Mouse (Mus musculus) CH12.LX (cell line): Measurements from ENCODE around the gene Magea4. TPM values are rescaled to one million over a fixed set of nuclear protein-coding genes. Genes with fewer than 3 reads are reported as not detected.

Experiments used
- DNase-seq: peaks from one replicate; pipeline ENCODE4 v3.0.0-alpha.2; 2013; ENCODE audit errors: extremely low read depth
- H3K27ac ChIP-seq: 2 replicates; pipeline ENCODE4 v1.5.1; 2012; ENCODE audit warnings: low read depth, mild to moderate bottlenecking, control low read depth, moderate library complexity; ENCODE audit not compliant: insufficient read depth
- H3K27me3 ChIP-seq: replicated peaks from 2 replicates; pipeline ENCODE3; 2012; ENCODE audit warnings: inconsistent platforms
- H3K36me3 ChIP-seq, 2 experiments: replicated peaks in 1 of 2; 2 replicates each; pipeline versions ENCODE3 to v1.6.1; 2012; ENCODE audit warnings: inconsistent platforms in 1 of 2, low read length in 1 of 2, mild to moderate bottlenecking in 1 of 2, mixed read lengths in 1 of 2, moderate library complexity in 1 of 2; ENCODE audit not compliant: control insufficient read depth in 1 of 2, insufficient read depth in 1 of 2
- H3K4me1 ChIP-seq, 2 experiments: 2 replicates each; pipeline ENCODE4 v1.6.1; 2012; ENCODE audit warnings: inconsistent platforms in 1 of 2, moderate library complexity in 1 of 2; ENCODE audit not compliant: insufficient read depth in 2 of 2, control insufficient read depth in 1 of 2
- H3K4me2 ChIP-seq: 2 replicates; pipeline ENCODE4 v1.6.1; 2012; ENCODE audit warnings: low read depth, mild to moderate bottlenecking, control low read depth; ENCODE audit not compliant: poor library complexity, insufficient read depth, severe bottlenecking
- H3K4me3 ChIP-seq, 3 experiments: fragments of 150-350 bp in 1 of 3; sonication (generic) in 1 of 3; replicated peaks in 1 of 3; 2 replicates each; pipeline versions ENCODE3 to v1.5.1; 2011 to 2012; ENCODE audit warnings: low read depth in 2 of 3, low read length in 2 of 3, mild to moderate bottlenecking in 2 of 3, moderate library complexity in 2 of 3, control low read depth in 1 of 3, improper control_type of control experiment in 1 of 3, inconsistent platforms in 1 of 3, mixed read lengths in 1 of 3; ENCODE audit not compliant: poor library complexity in 1 of 3
- H3K79me2 ChIP-seq: replicated peaks from 2 replicates; pipeline ENCODE4 v1.6.1; 2012; ENCODE audit warnings: mild to moderate bottlenecking, moderate library complexity; ENCODE audit not compliant: control insufficient read depth, poor library complexity, insufficient read depth, severe bottlenecking; ENCODE audit errors: extremely low read depth
- H3K9ac ChIP-seq: 2 replicates; pipeline ENCODE4 v1.6.1; 2012; ENCODE audit warnings: low read depth, mild to moderate bottlenecking, control low read depth, moderate library complexity; ENCODE audit not compliant: insufficient read depth
- H3K9me3 ChIP-seq: replicated peaks from 2 replicates; pipeline ENCODE3; 2012; ENCODE audit warnings: low read length, inconsistent platforms, mixed read lengths
- E2F4 ChIP-seq: IDR thresholded peaks from 2 replicates; pipeline ENCODE4 v1.6.1; 2011; ENCODE audit warnings: low read depth, low read length, improper control_type of control experiment; ENCODE audit not compliant: insufficient replicate concordance
- ELF1 ChIP-seq: IDR thresholded peaks from 2 replicates; pipeline ENCODE4 v1.6.1; 2014; ENCODE audit warnings: low read depth, mild to moderate bottlenecking, inconsistent platforms, low read length, improper control_type of control experiment
- ETS1 ChIP-seq: conservative IDR thresholded peaks from 2 replicates; pipeline ENCODE4 v1.6.1; 2012; ENCODE audit warnings: low read depth, mild to moderate bottlenecking, inconsistent platforms, low read length, improper control_type of control experiment, moderate library complexity
- HCFC1 ChIP-seq: IDR thresholded peaks from 2 replicates; pipeline ENCODE4 v1.6.1; 2012; ENCODE audit warnings: low read depth, mild to moderate bottlenecking, inconsistent platforms, low read length, improper control_type of control experiment
- JUND ChIP-seq: conservative IDR thresholded peaks from 2 replicates; pipeline ENCODE4 v1.6.1; 2011; ENCODE audit warnings: low read depth, low read length, improper control_type of control experiment
- KAT2A ChIP-seq: IDR thresholded peaks from 2 replicates; pipeline ENCODE4 v1.6.1; 2012; ENCODE audit warnings: low read length, improper control_type of control experiment, inconsistent platforms; ENCODE audit not compliant: insufficient replicate concordance
- MAFK ChIP-seq: IDR thresholded peaks from 2 replicates; pipeline ENCODE4 v1.6.1; 2011; ENCODE audit warnings: low read length, improper control_type of control experiment; ENCODE audit not compliant: insufficient replicate concordance
- MXI1 ChIP-seq: IDR thresholded peaks from 2 replicates; pipeline ENCODE4 v1.6.1; 2011; ENCODE audit warnings: mild to moderate bottlenecking, low read depth, low read length, improper control_type of control experiment
- POLR2AphosphoS2 ChIP-seq: IDR thresholded peaks from 2 replicates; pipeline ENCODE4 v1.6.1; 2011; ENCODE audit warnings: low read depth, low read length, improper control_type of control experiment
- SIN3A ChIP-seq: IDR thresholded peaks from 2 replicates; pipeline ENCODE4 v1.6.1; 2012; ENCODE audit warnings: low read length, improper control_type of control experiment, inconsistent platforms
- SMC3 ChIP-seq: IDR thresholded peaks from 2 replicates; pipeline ENCODE4 v1.6.1; 2011; ENCODE audit warnings: low read depth, low read length, improper control_type of control experiment
- USF1 ChIP-seq: IDR thresholded peaks from 2 replicates; pipeline ENCODE4 v1.6.1; 2014; ENCODE audit warnings: low read depth, mild to moderate bottlenecking, inconsistent platforms, low read length, improper control_type of control experiment
- USF2 ChIP-seq: conservative IDR thresholded peaks from 2 replicates; pipeline ENCODE4 v1.6.1; 2011; ENCODE audit warnings: low read depth, low read length, improper control_type of control experiment
- ZC3H11A ChIP-seq: IDR thresholded peaks from 2 replicates; pipeline ENCODE4 v1.6.1; 2012; ENCODE audit warnings: low read depth, mild to moderate bottlenecking, inconsistent platforms, low read length, improper control_type of control experiment
- ZNF384 ChIP-seq: IDR thresholded peaks from 2 replicates; pipeline ENCODE4 v1.6.1; 2012; ENCODE audit warnings: low read depth, low read length, improper control_type of control experiment, inconsistent platforms
- dilution Hi-C: fragments of 300-500 bp; cut with MboI; formaldehyde crosslinking; loops from 2 replicates; pipeline ENCODE4 v1.14.3; 2020; ENCODE audit warnings: low sequenced_read_pairs; ENCODE audit not compliant: extremely low pct_unique_long_range_greater_than_20kb, extremely low pct_ligation_motif_present
- in situ Hi-C: fragments of 300-500 bp; cut with MboI; formaldehyde crosslinking; loops from 3 replicates; pipeline ENCODE4 v1.14.3; 2019; ENCODE audit warnings: low sequenced_read_pairs, low pct_ligation_motif_present, low pct_unique_long_range_greater_than_20kb, mixed read lengths
- polyA plus RNA-seq: library from polyadenylated mRNA; unstranded; fragments of >175 nt; gene quantifications from 2 replicates; pipeline ENCODE4 v1.2.1, GENCODE M21; 2012; ENCODE audit warnings: low read depth; ENCODE audit not compliant: insufficient read length
- total RNA-seq, 2 experiments: library from RNA; depleted of rRNA; stranded (reverse); fragments of 300-350 nt in 1 of 2; fragments of >200 nt in 1 of 2; gene quantifications; 2 replicates each; pipeline ENCODE4 v1.2.3; 2012 to 2014

Magea4 gene
- total and polyA plus RNA-seq, 3 experiments = not detected

- Histone ChIP-seq H3K27ac (no peak overlapping the region), H3K4me1 (no peaks in the 10 kb centered on the region), H3K36me3 (no peaks in the 10 kb centered on the region), H3K9me3 (no peaks in the 10 kb centered on the region), H3K4me2 (no peak overlapping the region), H3K4me3 (no peak overlapping the region), H3K9ac (no peak overlapping the region), H3K79me2 (no peaks in the 10 kb centered on the region), H3K27me3 (no peaks in the 10 kb centered on the region)
- in situ Hi-C loops = no loop called here
- DNase-seq = no peak
- dilution Hi-C loops = no loop called here
- TF ChIP-seq ZNF384 (no peak), MAFK (no peak), ETS1 (no peak), SIN3A (no peak), MXI1 (no peak), JUND (no peak), USF1 (no peak), KAT2A (no peak), USF2 (no peak), POLR2AphosphoS2 (no peak), ZC3H11A (no peak), ELF1 (no peak), HCFC1 (no peak), SMC3 (no peak), E2F4 (no peak)
Observed at GRCm38 (mm10) chrX:72270637-72271036, 48.8 kb downstream of the Magea4 start.

Other genes starting within 250 kb of the Magea4 start
- gene Fate1, start 249.0 kb upstream of the Magea4 start, total RNA-seq (2012; rRNA removed) = not detected in 2 replicates
- gene Fate1, start 249.0 kb upstream of the Magea4 start, total RNA-seq (2014; rRNA removed) = not detected in 2 replicates
- gene Fate1, start 249.0 kb upstream of the Magea4 start, polyA plus RNA-seq = not detected in 2 replicates
- gene Cnga2, start 230.2 kb upstream of the Magea4 start, total RNA-seq (2012; rRNA removed) = not detected in 2 replicates
- gene Cnga2, start 230.2 kb upstream of the Magea4 start, total RNA-seq (2014; rRNA removed) = not detected in 2 replicates
- gene Cnga2, start 230.2 kb upstream of the Magea4 start, polyA plus RNA-seq = not detected in 2 replicates
- gene Gabre, start 52.8 kb downstream of the Magea4 start, total RNA-seq (2012; rRNA removed) = not detected in 2 replicates
- not detected in 2 replicates for gene Gabre, start 52.8 kb downstream of the Magea4 start, total RNA-seq (2014; rRNA removed)
- not detected in 2 replicates for gene Gabre, start 52.8 kb downstream of the Magea4 start, polyA plus RNA-seq
- gene Magea10, start 164.8 kb downstream of the Magea4 start, total RNA-seq (2012; rRNA removed) = not detected in 2 replicates
- gene Magea10, start 164.8 kb downstream of the Magea4 start, total RNA-seq (2014; rRNA removed) = not detected in 2 replicates
- gene Magea10, start 164.8 kb downstream of the Magea4 start, polyA plus RNA-seq = not detected in 2 replicates